Mouse (Mus musculus): ENCODE results near the gene Crocc. TPM values are rescaled to one million over a fixed set of nuclear protein-coding genes. Genes with fewer than 3 reads are reported as not detected.

The Crocc gene
- total RNA-seq, 2 experiments from 2014 or later, result 1.7 to 2.0 TPM

GRCm38 (mm10) chr4:140989447-140989846 lies 70.9 kb downstream of the Crocc start:
- no peak for DNase-seq
- intact Hi-C loops (cut with DNase I), result no loop called here

DNA sequence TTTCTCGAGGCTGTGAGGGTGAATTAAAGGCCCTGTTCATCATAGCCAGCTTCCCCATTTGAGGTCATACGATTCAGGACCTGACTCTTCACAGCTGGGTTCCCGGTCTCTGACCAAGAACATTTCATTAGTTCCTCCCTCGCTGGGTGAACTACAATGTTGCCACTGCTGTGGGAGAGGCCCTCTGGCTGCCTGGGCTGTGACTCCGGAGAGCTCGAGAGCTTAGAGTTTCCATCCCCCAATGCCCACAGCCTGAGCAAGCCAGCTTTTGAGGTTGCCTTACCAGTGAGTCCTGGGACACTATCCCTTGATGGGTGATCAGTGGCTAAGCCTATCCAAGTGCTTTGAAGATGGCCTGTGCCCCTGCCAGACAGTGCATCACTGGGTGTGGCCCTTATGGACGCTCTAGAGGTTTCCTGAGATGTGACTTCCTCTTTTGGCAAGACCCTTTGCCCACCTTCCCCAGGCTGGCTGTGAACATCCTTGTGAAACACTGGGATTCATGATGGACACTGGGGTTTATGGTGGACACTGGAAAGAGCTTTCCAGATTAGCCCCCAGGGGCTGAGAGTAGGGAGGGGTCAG lies 71.6 kb downstream of the Crocc start:
- DNase-seq, result no peak
- intact Hi-C loops (cut with DNase I), result no loop called here

DNA sequence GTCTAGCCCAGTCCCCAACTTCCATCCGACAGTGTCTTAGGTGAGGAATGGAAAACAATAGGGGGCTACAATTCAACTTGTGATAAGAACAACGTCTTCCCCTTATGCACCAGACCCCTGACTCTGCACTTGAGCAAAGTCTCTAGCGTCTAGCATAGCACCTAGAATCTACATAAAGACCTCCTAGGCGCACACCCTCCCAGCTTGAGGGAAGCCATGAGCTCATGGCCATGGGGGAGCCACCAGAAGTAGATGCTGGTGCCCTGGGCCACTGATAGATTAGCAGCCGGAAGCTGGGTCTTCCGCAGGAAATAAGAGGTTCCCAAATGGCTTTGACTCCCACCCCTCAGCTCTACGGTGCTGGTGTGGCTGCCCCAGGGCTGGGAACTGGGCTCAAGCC lies 72.9 kb downstream of the Crocc start:
- intact Hi-C loops (cut with DNase I), result no loop called here

DNA sequence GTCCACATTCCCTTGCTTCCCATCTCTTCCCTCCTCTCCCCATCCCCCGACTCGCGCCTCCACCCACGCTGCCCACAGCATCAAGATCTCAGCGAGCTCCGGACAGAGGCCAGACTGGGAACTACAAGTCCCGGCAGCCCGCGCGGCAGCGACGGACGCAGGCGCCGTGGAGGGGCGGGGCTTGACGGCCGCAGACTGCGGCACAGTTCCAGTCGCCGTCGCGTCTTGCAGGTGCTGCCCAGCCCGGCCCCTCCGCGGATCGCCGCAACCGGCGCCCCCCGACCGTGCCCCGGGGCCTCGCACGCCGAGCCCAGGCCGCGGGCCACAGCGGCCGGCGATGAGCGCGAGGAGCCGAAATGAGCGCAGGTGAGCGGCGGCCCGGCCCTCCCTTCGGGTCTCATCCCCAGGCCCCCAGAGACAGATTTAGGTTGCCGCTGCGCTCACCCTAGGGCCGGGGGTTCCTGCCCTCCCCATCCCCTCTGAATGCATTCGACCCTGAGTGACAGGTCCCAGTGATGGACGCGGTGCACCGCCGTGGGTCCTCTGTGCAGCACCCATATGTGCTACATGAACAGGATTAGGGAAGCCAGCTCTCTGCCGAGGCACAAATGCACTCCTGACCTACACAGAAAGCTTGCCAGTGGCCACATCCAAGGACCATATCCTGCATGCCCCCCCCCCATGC lies 73.5 kb downstream of the Crocc start, which contains the start of gene Atp13a2:
TSS of gene Atp13a2 (plus strand) at position 163 of the 685 bp plus-strand sequence.
- intact Hi-C loops (cut with DNase I), result no loop called here
- DNase-seq, result peak; percentile 85

More for the DNA sequence above, 72.9 kb downstream of the Crocc start:
- DNase-seq, result no peak

DNA sequence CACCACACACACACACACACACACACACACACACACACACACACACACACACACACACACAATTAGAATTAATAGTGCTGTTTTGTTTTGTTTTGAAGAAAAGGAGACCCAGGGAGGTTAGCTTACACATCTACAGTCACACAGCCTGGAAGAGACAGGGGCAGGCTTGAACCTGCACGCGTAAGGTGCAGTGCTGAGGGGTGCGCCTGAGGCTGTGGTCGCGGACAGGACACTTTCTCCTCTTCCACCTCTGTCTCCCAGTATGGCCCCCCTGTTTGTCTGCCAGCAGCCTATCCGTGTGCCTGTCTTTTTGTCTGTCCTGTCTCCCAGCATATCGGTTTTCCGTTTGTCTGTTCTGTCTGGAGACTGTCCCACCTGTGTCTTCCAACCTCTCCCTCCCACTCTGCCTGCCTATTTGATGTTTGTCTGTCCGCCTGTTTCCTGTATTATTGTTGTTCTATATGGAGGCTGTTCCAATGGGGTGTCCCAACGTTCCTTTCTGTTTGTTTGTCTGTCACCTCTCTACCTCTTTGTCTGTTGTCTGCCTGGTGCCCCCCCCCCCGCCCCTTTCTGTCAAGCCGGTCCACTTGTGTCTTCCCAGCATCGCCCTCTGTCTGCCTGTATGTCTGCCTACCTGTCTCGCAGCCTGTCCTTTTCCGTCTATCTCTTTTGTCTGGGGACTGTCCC lies 74.2 kb downstream of the Crocc start:
- intact Hi-C loops (cut with DNase I), result no loop called here
- no peak for DNase-seq

DNA sequence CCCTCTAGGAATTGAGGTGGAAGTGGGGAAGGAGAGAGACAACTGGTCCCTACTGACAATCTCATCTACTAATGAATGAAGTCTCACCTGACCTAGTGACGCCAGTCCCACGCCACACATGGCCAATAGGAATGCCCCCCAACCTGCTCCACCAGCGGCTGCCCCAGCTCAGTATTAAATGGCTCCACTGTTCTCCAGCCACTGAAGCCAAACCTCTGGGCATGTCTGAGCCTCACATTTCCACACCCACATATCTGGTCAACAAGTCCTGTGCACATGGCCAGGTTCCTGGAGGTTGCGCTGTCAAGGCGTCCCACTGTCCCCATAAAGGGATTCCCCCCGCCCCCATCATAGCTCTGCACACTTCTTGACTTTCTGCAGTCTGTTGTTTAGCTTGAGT lies 75.8 kb downstream of the Crocc start:
- no peak for DNase-seq
- intact Hi-C loops (cut with DNase I), result loop anchor here (5.0 kb wide), 1 partner anchor 48 kb away; no protein-coding TSS in a partner anchor

DNA sequence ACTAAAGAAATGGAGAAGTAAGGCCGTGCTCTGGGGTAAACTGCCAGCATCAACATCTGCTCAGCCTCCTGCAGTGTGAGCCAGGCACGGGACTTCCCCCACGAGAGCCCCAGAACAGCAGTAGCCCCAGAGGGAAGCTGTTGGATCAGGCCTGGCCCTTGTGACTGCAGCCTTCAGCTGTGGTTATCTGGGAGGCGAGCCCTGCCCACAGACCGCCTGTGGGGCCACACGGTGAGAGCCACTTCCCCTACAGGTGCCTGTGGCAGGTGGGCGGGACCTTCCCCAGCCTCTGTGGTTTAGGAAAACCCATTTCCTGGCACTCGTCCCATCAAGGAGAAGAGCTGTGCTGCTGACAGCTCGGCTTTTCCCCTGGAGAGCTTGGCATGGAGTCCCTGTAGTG lies 76.9 kb downstream of the Crocc start:
- intact Hi-C loops (cut with DNase I), result loop anchor here (5.0 kb wide), 1 partner anchor 49 kb away; no protein-coding TSS in a partner anchor

DNA sequence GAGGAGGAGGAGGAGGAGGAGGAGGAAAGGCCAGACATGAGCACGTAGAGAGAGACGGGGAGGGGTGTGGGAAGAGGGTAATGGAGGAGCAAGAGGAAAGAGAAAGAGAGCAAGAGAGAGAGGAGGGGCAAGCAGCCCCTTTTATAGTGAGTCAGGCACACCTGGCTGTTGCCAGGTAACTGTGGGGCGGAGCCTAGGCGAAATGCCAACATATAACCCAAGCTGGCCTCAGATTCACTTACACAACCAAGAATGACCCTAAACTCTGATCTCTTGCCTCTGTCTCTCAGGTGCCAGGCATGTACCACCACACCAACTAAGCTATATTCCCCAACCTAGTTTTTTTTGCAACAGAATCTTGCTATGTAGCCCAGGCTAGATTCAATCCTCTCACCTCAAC lies 77.5 kb downstream of the Crocc start:
- DNase-seq, result no peak
- intact Hi-C loops (cut with DNase I), result loop anchor here (5.0 kb wide), 1 partner anchor 49 kb away; no protein-coding TSS in a partner anchor

More for the DNA sequence above, 76.9 kb downstream of the Crocc start:
- peak; percentile 33 to 48 for DNase-seq

DNA sequence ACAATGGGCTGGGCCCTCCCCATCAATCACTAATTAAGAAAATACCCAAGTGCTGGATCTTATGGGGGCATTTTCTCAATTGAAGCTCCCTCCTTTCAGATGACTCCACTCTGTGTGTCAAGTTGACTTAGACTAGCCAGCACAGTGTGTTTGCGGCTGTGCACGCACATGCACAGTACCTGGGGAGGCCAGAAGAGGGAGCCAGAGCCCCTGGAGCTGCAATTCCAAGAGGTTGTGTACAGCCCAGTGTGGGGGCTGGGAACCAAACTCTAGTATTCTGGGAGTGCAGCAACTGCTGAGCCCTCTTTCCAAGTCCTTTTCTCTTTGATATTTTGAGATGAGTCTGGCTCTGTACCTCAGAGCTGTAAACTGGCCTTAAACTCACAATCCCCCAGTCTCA lies 78.7 kb downstream of the Crocc start:
- DNase-seq, result no peak
- intact Hi-C loops (cut with DNase I), result loop anchor here (5.0 kb wide), 1 partner anchor 51 kb away; no protein-coding TSS in a partner anchor

- intact Hi-C loops (cut with DNase I), result no loop called here
- DNase-seq, result no peak
Observed at GRCm38 (mm10) chr4:140977886-140978692, 82.3 kb downstream of the Crocc start.

- no peak for DNase-seq
- intact Hi-C loops (cut with DNase I), result no loop called here
Observed at GRCm38 (mm10) chr4:140977278-140977677, 83.1 kb downstream of the Crocc start.

- no peak for DNase-seq
- intact Hi-C loops (cut with DNase I), result no loop called here
Observed at GRCm38 (mm10) chr4:140975356-140975755, 85.0 kb downstream of the Crocc start.

DNA sequence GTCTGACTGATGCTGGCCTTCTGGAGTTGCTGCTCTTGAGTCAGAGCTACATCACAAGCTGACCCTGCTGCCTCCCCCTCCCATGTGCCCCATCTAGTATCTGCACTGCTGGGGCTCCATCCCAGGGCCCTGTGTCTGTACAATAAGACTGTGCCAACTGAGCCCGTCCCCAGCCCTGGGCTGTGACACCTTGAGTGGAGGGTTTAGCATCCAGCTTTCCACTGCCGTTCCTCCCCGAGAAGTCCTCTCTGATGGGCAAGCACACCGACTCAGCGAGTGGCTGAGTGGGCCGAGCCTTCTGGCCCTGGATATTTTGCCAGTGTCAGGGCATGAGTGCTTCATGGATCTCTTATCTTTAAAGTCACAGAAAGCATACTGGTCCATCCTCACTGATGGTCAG lies 85.9 kb downstream of the Crocc start:
- DNase-seq, result no peak
- intact Hi-C loops (cut with DNase I), result no loop called here

GRCm38 (mm10) chr4:140971691-140972090 lies 88.7 kb downstream of the Crocc start:
- intact Hi-C loops (cut with DNase I), result no loop called here
- DNase-seq, result no peak

DNA sequence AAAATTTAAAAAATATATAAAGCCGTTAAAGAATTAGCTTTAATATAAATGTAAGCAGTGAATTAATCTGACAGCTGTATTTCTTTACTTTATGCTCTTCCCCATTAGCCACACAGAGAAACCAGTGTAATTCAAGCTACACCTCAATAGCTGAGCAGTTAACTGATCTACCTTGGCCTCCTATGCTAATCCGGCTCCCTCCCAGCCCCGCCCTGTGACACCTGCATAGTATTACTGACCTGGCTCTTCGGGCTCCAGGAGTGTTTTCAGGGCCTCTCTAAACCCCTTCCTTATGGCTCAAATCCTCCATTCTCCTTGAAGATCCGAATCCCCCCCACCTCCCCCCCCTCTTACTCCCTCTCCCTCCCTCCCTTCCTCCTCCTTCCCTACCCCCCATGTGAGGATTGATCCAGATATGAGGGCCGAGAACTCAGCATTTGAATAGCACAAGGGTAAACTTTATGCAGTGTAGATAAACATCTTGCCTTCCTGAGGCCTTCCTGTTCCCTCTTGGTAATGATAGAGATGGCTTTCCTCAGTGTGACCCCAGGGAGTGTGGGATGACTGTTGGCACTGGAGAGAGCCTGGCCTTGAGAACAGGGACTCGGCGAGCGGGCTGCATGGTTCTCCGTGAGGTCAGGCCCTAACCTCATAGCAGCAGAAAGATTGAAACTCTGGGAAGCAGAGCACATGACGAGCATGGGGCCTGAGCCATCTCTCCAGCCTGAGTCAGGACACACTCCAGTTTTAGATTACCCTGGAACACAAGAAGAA lies 92.8 kb downstream of the Crocc start:
- no peak for DNase-seq
- intact Hi-C loops (cut with DNase I), result no loop called here

Other genes with a start within 250 kb of the Crocc start
- gene Padi3, start 249.9 kb downstream of the Crocc start, total RNA-seq (2021), result 1 to 10 TPM; 2.0 to 3.0 TPM
- under 1 TPM; 0.07 to 0.08 TPM for gene Padi1, start 214.8 kb downstream of the Crocc start, total RNA-seq (2021)
- gene Padi2, start 154.2 kb downstream of the Crocc start, total RNA-seq (2021), result 100 to 1,000 TPM; 105 to 170 TPM
- gene Sdhb, start 99.3 kb downstream of the Crocc start, total RNA-seq (2021), result 100 to 1,000 TPM; 568 to 650 TPM
- gene Atp13a2, start 73.7 kb downstream of the Crocc start, total RNA-seq (2021), result 10 to 100 TPM; 16.6 to 17.5 TPM
- gene Mfap2, start 50.1 kb downstream of the Crocc start, total RNA-seq (2021), result 1 to 10 TPM; 6.2 to 7.4 TPM
- 10 to 100 TPM; 13.3 to 15.3 TPM for gene Necap2, start 17.8 kb upstream of the Crocc start, total RNA-seq (2021)
- gene Spata21, start 27.8 kb upstream of the Crocc start, total RNA-seq (2021), result not detected
- 100 to 1,000 TPM; 141 to 150 TPM for gene Szrd1, start 79.2 kb upstream of the Crocc start, total RNA-seq (2021)
- 1 to 10 TPM; 8.8 to 9.8 TPM for gene Fbxo42, start 87.4 kb upstream of the Crocc start, total RNA-seq (2021)
- not detected for gene Rsg1, start 153.4 kb upstream of the Crocc start, total RNA-seq (2021)
- gene Arhgef19, start 178.9 kb upstream of the Crocc start, total RNA-seq (2021), result under 1 TPM; 0.26 to 0.69 TPM
- gene Epha2, start 240.7 kb upstream of the Crocc start, total RNA-seq (2021), result 1 to 10 TPM; 2.4 to 2.6 TPM

Measured in gastrocnemius, postnatal 36 days (tissue).